Mouse (Mus musculus): Measurements from ENCODE around the gene Epo. TPM values are rescaled to one million over a fixed set of nuclear protein-coding genes. Genes with fewer than 3 reads are reported as not detected.

The Epo gene
- polyA plus RNA-seq, 1 experiment from 2014 or later, result 2.3 TPM

- Histone ChIP-seq H3K27me3 (ENCODE audit: insufficient read depth, poor library complexity, severe bottlenecking) (peaks cover 4% of the 10 kb centered on the region; the same call in 1 of the 2 replicates), H3K4me3 (no peak overlapping the region), H3K36me3 (peaks cover 5% of the 10 kb centered on the region), H3K9me3 (no peaks in the 10 kb centered on the region), H3K4me1 (peaks cover 26% of the 10 kb centered on the region), H3K27ac (no peak overlapping the region)
- 94% methylated on average over 3 of the region's 3 CpGs for WGBS
- peak; percentile 60 for DNase-seq (ENCODE audit: low spot score)
Measured at GRCm38 (mm10) chr5:137534762-137535161, 1.7 kb upstream of the Epo start.

- peaks cover 43% of the 10 kb centered on the region for H3K4me1 ChIP-seq
- WGBS, result 0% methylated on average over 11 of the region's 12 CpGs
- peak overlapping the region; percentile 95 for H3K27ac ChIP-seq
- no peaks in the 10 kb centered on the region for H3K9me3 ChIP-seq
- H3K36me3 ChIP-seq, result peaks cover 25% of the 10 kb centered on the region
- DNase-seq (ENCODE audit: low spot score), result no peak
- peak overlapping the region; percentile 88 for H3K4me3 ChIP-seq
- H3K27me3 ChIP-seq (ENCODE audit: insufficient read depth, poor library complexity, severe bottlenecking), result no peaks in the 10 kb centered on the region
Measured at GRCm38 (mm10) chr5:137532808-137533116, 280 bp downstream of the Epo start.

GRCm38 (mm10) chr5:137532131-137532807 is 773 bp downstream of the Epo start:
- no peaks in the 10 kb centered on the region for H3K9me3 ChIP-seq
- H3K27me3 ChIP-seq (ENCODE audit: insufficient read depth, poor library complexity, severe bottlenecking), result no peaks in the 10 kb centered on the region
- peak overlapping the region; percentile 88 for H3K4me3 ChIP-seq
- peak overlapping the region; percentile 95 for H3K27ac ChIP-seq
- H3K36me3 ChIP-seq, result peaks cover 29% of the 10 kb centered on the region
- peaks cover 48% of the 10 kb centered on the region for H3K4me1 ChIP-seq
- no peak for DNase-seq (ENCODE audit: low spot score)
- under 1% methylated on average over 19 of the region's 19 CpGs for WGBS

- Histone ChIP-seq H3K27me3 (ENCODE audit: insufficient read depth, poor library complexity, severe bottlenecking) (no peaks in the 10 kb centered on the region), H3K4me3 (peak overlapping the region; percentile 88), H3K9me3 (no peaks in the 10 kb centered on the region), H3K4me1 (peaks cover 51% of the 10 kb centered on the region), H3K36me3 (peaks cover 36% of the 10 kb centered on the region), H3K27ac (peak overlapping the region; percentile 95)
- under 1% methylated on average over 51 of the region's 51 CpGs for WGBS
- DNase-seq (ENCODE audit: low spot score), result no peak
Measured at GRCm38 (mm10) chr5:137531414-137532130, 1.5 kb downstream of the Epo start.

GRCm38 (mm10) chr5:137530588-137531413 is 2.2 kb downstream of the Epo start:
- Histone ChIP-seq H3K36me3 (peaks cover 42% of the 10 kb centered on the region), H3K4me1 (peaks cover 58% of the 10 kb centered on the region), H3K27me3 (ENCODE audit: insufficient read depth, poor library complexity, severe bottlenecking) (no peaks in the 10 kb centered on the region), H3K27ac (peak overlapping the region; percentile 95), H3K9me3 (no peaks in the 10 kb centered on the region), H3K4me3 (peak overlapping the region; percentile 88)
- no peak for DNase-seq (ENCODE audit: low spot score)
- 3% methylated on average over 38 of the region's 46 CpGs for WGBS

GRCm38 (mm10) chr5:137530075-137530474 is 3.0 kb downstream of the Epo start:
- Histone ChIP-seq H3K27me3 (ENCODE audit: insufficient read depth, poor library complexity, severe bottlenecking) (no peaks in the 10 kb centered on the region), H3K4me1 (peaks cover 63% of the 10 kb centered on the region), H3K27ac (peak overlapping the region; percentile 95; the same call in 1 of the 2 replicates), H3K36me3 (peaks cover 49% of the 10 kb centered on the region), H3K4me3 (peak overlapping the region; percentile 88), H3K9me3 (no peaks in the 10 kb centered on the region)
- no peak for DNase-seq (ENCODE audit: low spot score)
- WGBS, result 82% methylated on average over 8 of the region's 8 CpGs

- H3K4me3 ChIP-seq, result peak overlapping the region; percentile 88; the same call in 1 of the 2 replicates
- no peak for DNase-seq (ENCODE audit: low spot score)
- WGBS, result 83% methylated on average over 15 of the region's 15 CpGs
- no peaks in the 10 kb centered on the region for H3K9me3 ChIP-seq
- peaks cover 63% of the 10 kb centered on the region for H3K4me1 ChIP-seq
- H3K27me3 ChIP-seq (ENCODE audit: insufficient read depth, poor library complexity, severe bottlenecking), result no peaks in the 10 kb centered on the region
- peaks cover 55% of the 10 kb centered on the region for H3K36me3 ChIP-seq
- H3K27ac ChIP-seq, result peak overlapping the region; percentile 22; the same call in 1 of the 2 replicates
Measured at GRCm38 (mm10) chr5:137529221-137529995, 3.6 kb downstream of the Epo start.

GRCm38 (mm10) chr5:137528247-137528968 is 4.6 kb downstream of the Epo start:
- peaks cover 61% of the 10 kb centered on the region for H3K4me1 ChIP-seq
- no peak for DNase-seq (ENCODE audit: low spot score)
- H3K9me3 ChIP-seq, result no peaks in the 10 kb centered on the region
- H3K27ac ChIP-seq, result 0 out of 2 replicates have a peak overlapping the region, but pooled peaks have one; percentile 22
- peaks cover 65% of the 10 kb centered on the region for H3K36me3 ChIP-seq
- peak overlapping the region; percentile 22; the same call in 1 of the 2 replicates for H3K4me3 ChIP-seq
- H3K27me3 ChIP-seq (ENCODE audit: insufficient read depth, poor library complexity, severe bottlenecking), result no peaks in the 10 kb centered on the region
- 82% methylated on average over 22 of the region's 22 CpGs for WGBS

GRCm38 (mm10) chr5:137527413-137527812 is 5.6 kb downstream of the Epo start:
- H3K36me3 ChIP-seq, result peaks cover 75% of the 10 kb centered on the region
- H3K4me1 ChIP-seq, result peaks cover 61% of the 10 kb centered on the region
- no peaks in the 10 kb centered on the region for H3K9me3 ChIP-seq
- no peak overlapping the region for H3K4me3 ChIP-seq
- H3K27me3 ChIP-seq (ENCODE audit: insufficient read depth, poor library complexity, severe bottlenecking), result no peaks in the 10 kb centered on the region
- WGBS, result 52% methylated on average over 1 of the region's 1 CpGs
- no peak overlapping the region for H3K27ac ChIP-seq
- DNase-seq (ENCODE audit: low spot score), result no peak

GRCm38 (mm10) chr5:137526192-137526936 is 6.7 kb downstream of the Epo start:
- Histone ChIP-seq H3K9me3 (no peaks in the 10 kb centered on the region), H3K36me3 (peaks cover 86% of the 10 kb centered on the region), H3K4me3 (peak overlapping the region; percentile 22; the same call in 1 of the 2 replicates), H3K27ac (no peak overlapping the region; the same call in 1 of the 2 replicates), H3K27me3 (ENCODE audit: insufficient read depth, poor library complexity, severe bottlenecking) (no peaks in the 10 kb centered on the region), H3K4me1 (peaks cover 56% of the 10 kb centered on the region)
- no peak for DNase-seq (ENCODE audit: low spot score)
- WGBS, result 61% methylated on average over 16 of the region's 16 CpGs

GRCm38 (mm10) chr5:137525511-137525910 is 7.5 kb downstream of the Epo start:
- 85% methylated on average over 16 of the region's 16 CpGs for WGBS
- no peak overlapping the region for H3K4me3 ChIP-seq
- H3K36me3 ChIP-seq, result peaks cover 94% of the 10 kb centered on the region
- DNase-seq (ENCODE audit: low spot score), result no peak
- H3K9me3 ChIP-seq, result no peaks in the 10 kb centered on the region
- H3K27ac ChIP-seq, result peak overlapping the region; percentile 37; the same call in 1 of the 2 replicates
- peaks cover 47% of the 10 kb centered on the region for H3K4me1 ChIP-seq
- no peaks in the 10 kb centered on the region for H3K27me3 ChIP-seq (ENCODE audit: insufficient read depth, poor library complexity, severe bottlenecking)
